In genomic region chr6:145747671-145748640, GRCm38 (mm10) we compare ENCODE assay signal across 8 mouse cellular contexts. TPM values are rescaled to one million over a fixed set of nuclear protein-coding genes. Genes with fewer than 3 reads are reported as not detected.
A peak's percentile ranks its signal among the peaks of the same experiment; 100 is the strongest.
DNase-seq lines count a peak whose midpoint lies in the region; ATAC-seq and TF ChIP-seq lines count a peak whose summit lies in the region.

No protein-coding gene starts in this region.

- H3K4me1 ChIP-seq in ES-Bruce4 (ENCODE audit: control insufficient read depth, insufficient read depth, low read length) = peaks cover 2% of the 10 kb centered on the region
- H3K4me1 ChIP-seq in forebrain, embryonic 14.5 days (ENCODE audit: control insufficient read depth, insufficient read depth, low read length) = no peaks in the 10 kb centered on the region
- H3K4me1 ChIP-seq in limb, embryonic 10.5 days = peaks cover 19% of the 10 kb centered on the region
- 0 out of 2 replicates have a peak, but pooled peaks cover 3% of the 10 kb centered on the region for H3K4me1 ChIP-seq in neural tube, embryonic 14.5 days (ENCODE audit: control insufficient read depth, insufficient read depth, low read length)

- no peak for TF ChIP-seq EP300 in ES-Bruce4 (IDR thresholded peaks at IDR 0.05; ENCODE audit: insufficient read depth, low read depth, low read length)

- peak overlapping the region; percentile 82 for H3K4me3 ChIP-seq in ES-Bruce4 (ENCODE audit: low read depth, low read length)
- H3K4me3 ChIP-seq in forebrain, embryonic 14.5 days (ENCODE audit: low read depth, low read length) = peak overlapping the region; percentile 59
- H3K4me3 ChIP-seq in limb, embryonic 10.5 days = peak overlapping the region; percentile 81
- H3K4me3 ChIP-seq in neural tube, embryonic 14.5 days (ENCODE audit: low read depth, low read length) = peak overlapping the region; percentile 66

- no peak for ATAC-seq in forebrain, embryonic 14.5 days
- no peak for ATAC-seq in neural tube, embryonic 14.5 days (ENCODE audit: low read depth)

- no peaks in the 10 kb centered on the region; the same call in 1 of the 2 replicates for H3K27me3 ChIP-seq in ES-Bruce4 (ENCODE audit: control insufficient read depth, insufficient read depth, low read length, poor library complexity, severe bottlenecking)
- H3K27me3 ChIP-seq in forebrain, embryonic 14.5 days (replicated peaks; ENCODE audit: control insufficient read depth, insufficient read depth, low read length) = 0 out of 2 replicates have a peak, but pooled peaks cover 3% of the 10 kb centered on the region
- H3K27me3 ChIP-seq in limb, embryonic 10.5 days (ENCODE audit: low read depth, poor library complexity, severe bottlenecking) = no peaks in the 10 kb centered on the region
- no peaks in the 10 kb centered on the region for H3K27me3 ChIP-seq in neural tube, embryonic 14.5 days (ENCODE audit: control insufficient read depth, insufficient read depth, low read length)

- peak overlapping the region; percentile 77 for H3K9ac ChIP-seq in ES-Bruce4 (ENCODE audit: low read depth, poor library complexity, severe bottlenecking)
- H3K9ac ChIP-seq in forebrain, embryonic 14.5 days (ENCODE audit: low read length) = peak overlapping the region; percentile 74
- 0 out of 2 replicates have a peak overlapping the region, but pooled peaks have one; percentile 4 for H3K9ac ChIP-seq in neural tube, embryonic 14.5 days (replicated peaks; ENCODE audit: low read depth, low read length)

- H3K9me3 ChIP-seq in ES-Bruce4 (replicated peaks; ENCODE audit: control insufficient read depth, insufficient read depth, low read length, poor library complexity, severe bottlenecking) = no peaks in the 10 kb centered on the region
- H3K9me3 ChIP-seq in forebrain, embryonic 14.5 days (replicated peaks; ENCODE audit: control insufficient read depth, low read length) = no peaks in the 10 kb centered on the region
- H3K9me3 ChIP-seq in limb, embryonic 10.5 days (replicated peaks) = no peaks in the 10 kb centered on the region
- H3K9me3 ChIP-seq in neural tube, embryonic 14.5 days (ENCODE audit: control insufficient read depth, low read length) = no peaks in the 10 kb centered on the region

- H3K4me2 ChIP-seq in forebrain, embryonic 14.5 days (ENCODE audit: low read length) = peak overlapping the region; percentile 86
- H3K4me2 ChIP-seq in neural tube, embryonic 14.5 days (ENCODE audit: low read depth, low read length) = peak overlapping the region; percentile 73

- DNase-seq in cerebellum, adult 9-10 months = peak; percentile 48
- no peak for DNase-seq in cerebellum, adult 8-10 months
- no peak for DNase-seq in forebrain, embryonic 14.5 days (ENCODE audit: low spot score)
- no peak for DNase-seq in limb, embryonic 10.5 days (ENCODE audit: low spot score)
- DNase-seq in spleen, postnatal 4 days (ENCODE audit: low spot score in 2 of 2) = no peak
- DNase-seq in ovary, adult 18-20 months (ENCODE audit: low spot score) = no peak

- TF ChIP-seq CTCF in ES-Bruce4 (IDR thresholded peaks at IDR 0.05; ENCODE audit: low read depth, low read length) = no peak

- H3K27ac ChIP-seq in ES-Bruce4 (ENCODE audit: insufficient read depth, low read length) = no peak overlapping the region
- H3K27ac ChIP-seq in forebrain, embryonic 14.5 days (ENCODE audit: low read depth, low read length) = no peak overlapping the region
- peak overlapping the region; percentile 95 for H3K27ac ChIP-seq in limb, embryonic 10.5 days
- H3K27ac ChIP-seq in neural tube, embryonic 14.5 days (ENCODE audit: low read depth, low read length) = no peak overlapping the region

- WGBS in forebrain, embryonic 14.5 days = 13% methylated on average over 16 of the region's 16 CpGs
- WGBS in limb, embryonic 10.5 days = 23% methylated on average over 16 of the region's 16 CpGs
- WGBS in neural tube, embryonic 14.5 days = 16% methylated on average over 16 of the region's 16 CpGs

- H3K36me3 ChIP-seq in ES-Bruce4 (ENCODE audit: control insufficient read depth, insufficient read depth, low read length, poor library complexity, severe bottlenecking) = no peaks in the 10 kb centered on the region
- H3K36me3 ChIP-seq in forebrain, embryonic 14.5 days (ENCODE audit: control insufficient read depth, insufficient read depth, low read length) = no peaks in the 10 kb centered on the region
- H3K36me3 ChIP-seq in limb, embryonic 10.5 days = peaks cover 11% of the 10 kb centered on the region
- no peaks in the 10 kb centered on the region for H3K36me3 ChIP-seq in neural tube, embryonic 14.5 days (ENCODE audit: control insufficient read depth, insufficient read depth, low read length)

- no peak for TF ChIP-seq POLR2A in ES-Bruce4 (IDR thresholded peaks at IDR 0.05; ENCODE audit: insufficient read depth, low read length)

RNA-seq across cellular contexts. Expression of gene Rassf8, which starts 1.4 kb away (rescaled TPM):
- 13.8 and 20.8 TPM in 2 replicates for polyA plus RNA-seq in ES-Bruce4 (2011; ENCODE audit: insufficient read depth, insufficient read length, low read depth, missing spikeins)
- 2.4 and 2.5 TPM in 2 replicates for polyA plus RNA-seq in forebrain, embryonic 14.5 days (2014; fragmentation: Nextera tagmentation; extraction: Ambion mirVana)
- 3.9 and 6.4 TPM in 2 replicates for polyA plus RNA-seq in limb, embryonic 10.5 days (2016; fragmentation: Nextera tagmentation; extraction: Ambion mirVana)
- polyA plus RNA-seq in neural tube, embryonic 14.5 days (2014; fragmentation: Nextera tagmentation; extraction: Ambion mirVana) = 5.5 and 6.2 TPM in 2 replicates

Comparison
In these comparisons a context has a peak if more than half of its experiments do, and no peak if none do; other contexts are left out.
1. H3K9ac ChIP-seq: peak in every context shown above with its lines; median percentile 77 in ES-Bruce4; 74 in forebrain, embryonic 14.5 days; 4 in neural tube, embryonic 14.5 days.